Mouse (Mus musculus) MEL (cell line): ENCODE data around the gene Gm20431. TPM values are rescaled to one million over a fixed set of nuclear protein-coding genes. Genes with fewer than 3 reads are reported as not detected.

Source experiments
- DNase-seq: peaks from one replicate; pipeline ENCODE4 v3.0.0; 2011; ENCODE audit warnings: low read depth, low spot score
- H3K27ac ChIP-seq: 2 replicates; pipeline ENCODE4 v1.5.1; 2012; ENCODE audit warnings: low read depth, mild to moderate bottlenecking, control low read depth, low read length, moderate library complexity; ENCODE audit not compliant: control insufficient read depth
- H3K27me3 ChIP-seq, 2 experiments: fragments of 150-350 bp in 1 of 2; sonication (generic) in 1 of 2; 2 replicates each; pipeline ENCODE4 v1.6.1; 2012; ENCODE audit warnings: low read length in 2 of 2, mild to moderate bottlenecking in 2 of 2, improper control_type of control experiment in 1 of 2, moderate library complexity in 1 of 2; ENCODE audit not compliant: insufficient read depth in 2 of 2, control insufficient read depth in 1 of 2
- H3K36me3 ChIP-seq, 2 experiments: 2 replicates each; pipeline ENCODE4 v1.6.1; 2012 to 2014; ENCODE audit warnings: low read length in 2 of 2, improper control_type of control experiment in 1 of 2, inconsistent platforms in 1 of 2, mild to moderate bottlenecking in 1 of 2; ENCODE audit not compliant: insufficient read depth in 2 of 2, control insufficient read depth in 1 of 2
- H3K4me1 ChIP-seq, 2 experiments: fragments of 150-350 bp in 1 of 2; sonication (generic) in 1 of 2; 2 replicates each; pipeline ENCODE4 v1.6.1; 2012; ENCODE audit warnings: low read length in 2 of 2, improper control_type of control experiment in 1 of 2, mild to moderate bottlenecking in 1 of 2; ENCODE audit not compliant: insufficient read depth in 2 of 2, control insufficient read depth in 1 of 2
- H3K4me3 ChIP-seq, 2 experiments: fragments of 150-350 bp in 1 of 2; sonication (generic) in 1 of 2; 2 replicates each; pipeline ENCODE4 v1.5.1; 2012; ENCODE audit warnings: low read depth in 2 of 2, low read length in 2 of 2, mild to moderate bottlenecking in 2 of 2, moderate library complexity in 2 of 2, control low read depth in 1 of 2, improper control_type of control experiment in 1 of 2; ENCODE audit not compliant: control insufficient read depth in 1 of 2, insufficient read depth in 1 of 2
- H3K79me2 ChIP-seq: 2 replicates; pipeline ENCODE4 v1.6.1; 2012; ENCODE audit warnings: mild to moderate bottlenecking, low read length, moderate library complexity; ENCODE audit not compliant: control insufficient read depth, poor library complexity, insufficient read depth
- H3K9ac ChIP-seq: 2 replicates; pipeline ENCODE4 v1.6.1; 2012; ENCODE audit warnings: low read depth, mild to moderate bottlenecking, control low read depth, low read length, moderate library complexity; ENCODE audit not compliant: control insufficient read depth, poor library complexity, severe bottlenecking
- H3K9me3 ChIP-seq: fragments of 150-350 bp; sonication (generic); replicated peaks from 2 replicates; pipeline ENCODE4 v1.6.1; 2012; ENCODE audit warnings: mild to moderate bottlenecking, low read length, improper control_type of control experiment, moderate library complexity; ENCODE audit not compliant: insufficient read depth
- BHLHE40 ChIP-seq: IDR thresholded peaks from 2 replicates; pipeline ENCODE4 v1.6.1; 2012; ENCODE audit warnings: low read depth, mild to moderate bottlenecking, inconsistent platforms, low read length, improper control_type of control experiment, borderline replicate concordance
- CHD1 ChIP-seq: IDR thresholded peaks from 2 replicates; pipeline ENCODE4 v1.6.1; 2012; ENCODE audit warnings: low read depth, mild to moderate bottlenecking, inconsistent platforms, low read length, improper control_type of control experiment
- CHD2 ChIP-seq: IDR thresholded peaks from 2 replicates; pipeline ENCODE4 v1.6.1; 2011; ENCODE audit warnings: low read length, improper control_type of control experiment
- CTCF ChIP-seq, 3 experiments: IDR thresholded peaks in 2 of 3; conservative IDR thresholded peaks in 1 of 3; 2 replicates each; pipeline ENCODE4 v1.5.1; 2011 to 2012; ENCODE audit warnings: low read length in 3 of 3, low read depth in 2 of 3, mild to moderate bottlenecking in 2 of 3, improper control_type of control experiment in 1 of 3, inconsistent platforms in 1 of 3, mixed read lengths in 1 of 3, moderate library complexity in 1 of 3; ENCODE audit not compliant: control insufficient read depth in 1 of 3, insufficient read depth in 1 of 3, poor library complexity in 1 of 3, severe bottlenecking in 1 of 3
- E2F4 ChIP-seq: IDR thresholded peaks from 2 replicates; pipeline ENCODE4 v1.6.1; 2011; ENCODE audit warnings: low read depth, low read length, improper control_type of control experiment, borderline replicate concordance
- ELF1 ChIP-seq: IDR thresholded peaks from 2 replicates; pipeline ENCODE4 v1.6.1; 2014; ENCODE audit warnings: low read depth, mild to moderate bottlenecking, inconsistent platforms, low read length, improper control_type of control experiment, moderate library complexity
- EP300 ChIP-seq, 2 experiments: IDR thresholded peaks; 2 replicates each; pipeline ENCODE4 v1.6.1; 2011; ENCODE audit warnings: improper control_type of control experiment in 2 of 2, low read length in 2 of 2, low read depth in 1 of 2, mild to moderate bottlenecking in 1 of 2
- GABPA ChIP-seq: IDR thresholded peaks from 2 replicates; pipeline ENCODE4 v1.6.1; 2012; ENCODE audit warnings: low read depth, mild to moderate bottlenecking, inconsistent platforms, low read length, improper control_type of control experiment, moderate library complexity
- HCFC1 ChIP-seq: IDR thresholded peaks from 2 replicates; pipeline ENCODE4 v1.6.1; 2012; ENCODE audit warnings: low read depth, mild to moderate bottlenecking, inconsistent platforms, low read length, improper control_type of control experiment, moderate library complexity
- KAT2A ChIP-seq: conservative IDR thresholded peaks from 2 replicates; pipeline ENCODE4 v1.6.1; 2012; ENCODE audit warnings: low read depth, low read length, improper control_type of control experiment, inconsistent platforms
- MAFK ChIP-seq: IDR thresholded peaks from 2 replicates; pipeline ENCODE4 v1.6.1; 2011; ENCODE audit warnings: low read depth, mild to moderate bottlenecking, low read length, improper control_type of control experiment, borderline replicate concordance
- MAX ChIP-seq: IDR thresholded peaks from 2 replicates; pipeline ENCODE4 v1.6.1; 2011; ENCODE audit warnings: low read length, improper control_type of control experiment
- MAZ ChIP-seq: IDR thresholded peaks from 2 replicates; pipeline ENCODE4 v1.6.1; 2012; ENCODE audit warnings: low read depth, mild to moderate bottlenecking, inconsistent platforms, low read length, improper control_type of control experiment
- MEF2A ChIP-seq: IDR thresholded peaks from 2 replicates; pipeline ENCODE4 v1.6.1; 2014; ENCODE audit warnings: low read depth, mild to moderate bottlenecking, inconsistent platforms, low read length, improper control_type of control experiment; ENCODE audit not compliant: poor library complexity, insufficient replicate concordance, severe bottlenecking; ENCODE audit errors: extremely low read depth
- MXI1 ChIP-seq: IDR thresholded peaks from 2 replicates; pipeline ENCODE4 v1.6.1; 2011; ENCODE audit warnings: mild to moderate bottlenecking, low read depth, low read length, improper control_type of control experiment
- MYC ChIP-seq: IDR thresholded peaks from 2 replicates; pipeline ENCODE4 v1.6.1; 2011; ENCODE audit warnings: low read depth, mild to moderate bottlenecking, low read length, improper control_type of control experiment, moderate library complexity
- NELFE ChIP-seq: IDR thresholded peaks from 2 replicates; pipeline ENCODE4 v1.6.1; 2011; ENCODE audit warnings: low read depth, low read length, improper control_type of control experiment
- NRF1 ChIP-seq: IDR thresholded peaks from 2 replicates; pipeline ENCODE4 v1.6.1; 2014; ENCODE audit warnings: low read depth, mild to moderate bottlenecking, inconsistent platforms, low read length, improper control_type of control experiment, moderate library complexity; ENCODE audit not compliant: poor library complexity, insufficient read depth, severe bottlenecking
- POLR2AphosphoS2 ChIP-seq: IDR thresholded peaks from 2 replicates; pipeline ENCODE4 v1.6.1; 2011; ENCODE audit warnings: low read length, improper control_type of control experiment
- POLR2AphosphoS5 ChIP-seq: IDR thresholded peaks from 2 replicates; pipeline ENCODE4 v1.6.1; 2012; ENCODE audit warnings: low read depth, borderline replicate concordance, mild to moderate bottlenecking, inconsistent platforms, low read length, moderate library complexity, mixed read lengths
- RCOR1 ChIP-seq: IDR thresholded peaks from 2 replicates; pipeline ENCODE4 v1.6.1; 2012; ENCODE audit warnings: low read depth, mild to moderate bottlenecking, inconsistent platforms, low read length, improper control_type of control experiment
- SIN3A ChIP-seq: IDR thresholded peaks from 2 replicates; pipeline ENCODE4 v1.6.1; 2012; ENCODE audit warnings: low read length, improper control_type of control experiment, inconsistent platforms
- SMC3 ChIP-seq: IDR thresholded peaks from 2 replicates; pipeline ENCODE4 v1.6.1; 2011; ENCODE audit warnings: low read depth, low read length, improper control_type of control experiment
- TAL1 ChIP-seq: IDR thresholded peaks from 2 replicates; pipeline ENCODE4 v1.6.1; 2012; ENCODE audit warnings: mild to moderate bottlenecking, inconsistent platforms, low read length, moderate library complexity, mixed read lengths
- TBP ChIP-seq: IDR thresholded peaks from 2 replicates; pipeline ENCODE4 v1.8.0; 2011; ENCODE audit warnings: low read depth, low read length, improper control_type of control experiment
- UBTF ChIP-seq: IDR thresholded peaks from 2 replicates; pipeline ENCODE4 v1.6.1; 2012; ENCODE audit warnings: low read depth, mild to moderate bottlenecking, inconsistent platforms, low read length, improper control_type of control experiment, moderate library complexity, borderline replicate concordance; ENCODE audit not compliant: insufficient read depth
- USF1 ChIP-seq: IDR thresholded peaks from 2 replicates; pipeline ENCODE4 v1.6.1; 2014; ENCODE audit warnings: low read depth, mild to moderate bottlenecking, inconsistent platforms, low read length, improper control_type of control experiment, moderate library complexity
- USF2 ChIP-seq, 2 experiments: IDR thresholded peaks; 2 replicates each; pipeline ENCODE4 v1.6.1; 2011 to 2012; ENCODE audit warnings: improper control_type of control experiment in 2 of 2, low read length in 2 of 2, borderline replicate concordance in 1 of 2, inconsistent platforms in 1 of 2, low read depth in 1 of 2, mild to moderate bottlenecking in 1 of 2; ENCODE audit not compliant: insufficient read depth in 1 of 2
- ZKSCAN1 ChIP-seq: IDR thresholded peaks from 2 replicates; pipeline ENCODE4 v1.6.1; 2012; ENCODE audit warnings: low read depth, mild to moderate bottlenecking, inconsistent platforms, low read length, improper control_type of control experiment, moderate library complexity
- ZMIZ1 ChIP-seq: IDR thresholded peaks from 2 replicates; pipeline ENCODE4 v1.6.1; 2012; ENCODE audit warnings: low read depth, mild to moderate bottlenecking, inconsistent platforms, low read length, improper control_type of control experiment, moderate library complexity
- ZNF384 ChIP-seq: IDR thresholded peaks from 2 replicates; pipeline ENCODE4 v1.6.1; 2012; ENCODE audit warnings: low read depth, mild to moderate bottlenecking, inconsistent platforms, low read length, improper control_type of control experiment
- polyA plus RNA-seq, 2 experiments: library from polyadenylated mRNA; stranded (reverse) in 1 of 2; unstranded in 1 of 2; fragments of >175 nt in 1 of 2; fragments of >200 nt in 1 of 2; gene quantifications; 2 replicates each; pipeline versions ENCODE4 v1.2.1 to v1.2.4; 2012; ENCODE audit warnings: low replicate concordance in 2 of 2, low read depth in 1 of 2; ENCODE audit not compliant: insufficient read length in 2 of 2, insufficient read depth in 1 of 2, missing spikeins in 1 of 2
- total RNA-seq: library from RNA; depleted of rRNA; stranded (reverse); fragments of 300-350 nt; gene quantifications from 2 replicates; pipeline ENCODE4 v1.2.3, GENCODE M21; 2012

The Gm20431 gene
- total and polyA plus RNA-seq, 3 experiments: 5.9 to 8.1 TPM; not detected in 1

DNA sequence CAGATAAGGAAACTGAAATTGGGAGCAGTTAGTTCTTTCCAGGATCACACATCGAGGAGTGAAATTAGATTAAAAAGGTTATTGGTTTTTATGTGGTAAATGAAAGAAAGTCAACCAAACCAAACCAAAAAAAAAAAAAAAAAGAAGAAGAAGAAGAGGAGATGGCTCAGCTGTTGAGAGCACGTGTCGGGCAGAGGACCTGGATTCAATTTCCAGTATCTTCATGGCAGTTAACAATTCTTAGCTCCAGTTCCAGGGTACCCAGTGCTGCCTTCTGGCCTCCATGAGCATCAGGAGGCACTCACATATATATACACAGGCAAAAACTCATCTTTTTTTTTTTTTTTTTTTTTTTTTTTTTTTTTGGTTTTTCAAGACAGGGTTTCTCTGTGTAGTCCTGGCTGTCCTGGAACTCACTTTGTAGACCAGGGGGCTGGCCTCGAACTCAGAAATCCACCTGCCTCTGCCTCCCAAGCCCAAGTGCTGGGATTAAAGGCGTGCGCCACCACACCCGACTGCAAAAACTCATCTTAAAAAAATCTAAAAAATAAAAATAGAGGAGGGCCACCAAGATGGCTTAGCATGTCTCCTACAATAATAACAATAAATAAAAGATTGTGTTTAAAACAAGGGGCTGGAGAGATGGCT is 26.3 kb downstream of the Gm20431 start:
- TF ChIP-seq MYC (peak; percentile 86), ZMIZ1 (no peak), MAFK (no peak), USF1 (peak; percentile 37; the same call in 1 of the 2 replicates), BHLHE40 (peak; percentile 83), SIN3A (no peak), TAL1 (no peak), HCFC1 (no peak), MAX (peak; percentile 88), E2F4 (no peak), TBP (no peak), ZNF384 (peak; percentile 85), MXI1 (peak; percentile 72), NELFE (no peak; the same call in 1 of the 2 replicates), CTCF (IDR thresholded peaks at IDR 0.05 in 2 of 3, conservative IDR thresholded peaks at IDR 0.05 in 1 of 3; ENCODE audit: control insufficient read depth in 1 of 3, insufficient read depth in 1 of 3, low read depth in 2 of 3, low read length in 3 of 3, poor library complexity in 1 of 3, severe bottlenecking in 1 of 3) (no peak), POLR2AphosphoS2 (no peak), CHD1 (no peak; the same call in 1 of the 2 replicates), CHD2 (no peak), GABPA (no peak), EP300 (IDR thresholded peaks at IDR 0.05; ENCODE audit: low read depth in 1 of 2, low read length in 2 of 2) (peak; percentile 2 to 54; a peak in 1 of 4 replicates)
- Histone ChIP-seq H3K4me3 (peak overlapping the region; percentile 3 to 43; a peak in 3 of 4 replicates), H3K9ac (peak overlapping the region; percentile 36), H3K9me3 (no peaks in the 10 kb centered on the region), H3K4me1 (peaks cover 3 to 26% of the 10 kb centered on the region in 2 experiments; a peak in 3 of 4 replicates), H3K27ac (peak overlapping the region; percentile 83), H3K27me3 (no peaks in the 10 kb centered on the region), H3K79me2 (peaks cover 27% of the 10 kb centered on the region), H3K36me3 (peaks cover 0 to 25% of the 10 kb centered on the region in 2 experiments; a peak in 2 of 4 replicates)
- DNase-seq: no peak

DNA sequence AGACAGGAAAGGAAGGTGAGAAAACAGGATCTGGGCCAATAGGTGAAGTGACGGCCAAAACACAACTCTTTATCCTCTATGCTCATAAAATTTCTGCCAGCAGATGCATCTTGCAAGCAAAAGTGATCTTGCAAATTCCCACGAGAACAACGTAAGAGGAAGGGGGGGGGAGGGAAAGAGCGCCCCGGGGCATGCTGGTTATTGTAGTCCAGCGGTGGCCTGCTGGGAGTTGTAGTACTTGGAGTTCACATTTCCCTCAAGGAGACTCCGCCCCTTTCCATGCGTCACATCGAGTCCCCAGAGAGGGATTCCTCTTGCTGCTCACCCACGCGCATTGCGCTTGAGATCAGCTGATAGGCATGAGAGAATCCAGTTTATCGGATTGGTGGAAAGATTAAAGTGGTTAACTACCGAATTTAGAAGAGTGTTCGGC is 26.9 kb downstream of the Gm20431 start:
- Histone ChIP-seq H3K79me2 (peaks cover 34% of the 10 kb centered on the region), H3K4me1 (peaks cover 3 to 32% of the 10 kb centered on the region in 2 experiments; a peak in 3 of 4 replicates), H3K27me3 (no peaks in the 10 kb centered on the region), H3K9ac (peak overlapping the region; percentile 78), H3K4me3 (peak overlapping the region; percentile 52 to 60), H3K9me3 (no peaks in the 10 kb centered on the region), H3K36me3 (peaks cover 0 to 32% of the 10 kb centered on the region in 2 experiments; a peak in 2 of 4 replicates), H3K27ac (peak overlapping the region; percentile 93)
- peak; percentile 100 for DNase-seq
- TF ChIP-seq ELF1 (peak; percentile 92), MAZ (peak; percentile 100), MAFK (no peak), MXI1 (peak; percentile 91), ZKSCAN1 (no peak), POLR2AphosphoS5 (no peak; the same call in 1 of the 2 replicates), RCOR1 (no peak), USF2 (IDR thresholded peaks at IDR 0.05; ENCODE audit: borderline replicate concordance in 1 of 2, insufficient read depth in 1 of 2, low read depth in 1 of 2, low read length in 2 of 2) (no peak), MEF2A (no peak), POLR2AphosphoS2 (peak; percentile 90), UBTF (no peak), NRF1 (peak; percentile 71), KAT2A (peak; percentile 99), SMC3 (no peak)
